Mouse (Mus musculus): ENCODE results near the gene Dop1b. TPM values are rescaled to one million over a fixed set of nuclear protein-coding genes. Genes with fewer than 3 reads are reported as not detected.
"Not testable (repeated sequence)": the region's sequence is repeated elsewhere in the genome, so short reads cannot be mapped to it uniquely, and the experiment has no call there.

Dop1b gene
- total RNA-seq (2014; rRNA removed) = 12.1 and 33.2 TPM in 2 replicates
- 30.3 TPM in 2 replicates for polyA plus RNA-seq (2012; rRNA removed)

DNA sequence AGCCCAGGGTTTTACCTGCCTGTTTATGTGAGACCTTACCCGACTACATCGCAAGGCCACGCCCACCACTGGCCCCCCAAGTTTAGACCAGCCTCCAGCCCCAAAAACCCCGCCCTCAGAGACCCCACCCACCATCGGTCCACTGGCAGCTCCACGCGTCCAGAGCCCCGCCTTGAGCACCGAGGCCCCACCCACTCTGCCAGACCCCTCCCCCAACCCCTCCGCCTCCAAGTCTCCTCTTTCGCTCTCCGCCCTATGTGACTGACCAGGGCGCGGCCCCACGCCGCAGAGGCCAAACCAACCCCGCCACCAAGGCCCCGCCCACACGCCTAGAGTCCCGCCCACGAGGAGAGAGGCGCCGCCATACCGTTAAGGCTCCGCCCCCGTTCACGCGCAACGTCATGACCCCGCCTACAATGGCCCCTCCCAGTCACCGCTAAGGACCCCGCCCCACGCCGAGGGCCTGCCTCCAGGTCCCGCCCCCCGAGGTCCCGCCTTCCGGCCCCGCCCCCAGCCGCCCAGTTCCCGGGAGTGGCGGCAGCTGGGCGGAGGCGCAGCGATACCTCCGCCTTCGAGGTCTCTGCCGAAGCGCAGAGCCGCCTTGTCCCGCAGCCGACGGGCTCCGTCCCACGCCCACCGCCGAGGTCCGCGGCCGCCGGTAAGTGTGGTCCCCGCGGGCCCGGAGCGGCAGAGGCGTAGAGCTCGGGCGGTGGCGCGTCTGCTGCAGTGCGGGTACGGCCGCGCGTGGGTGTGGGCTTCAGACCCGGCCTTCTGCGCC, at the start of gene Dop1b:
TSS of gene Dop1b (plus strand) at position 494 of the 778 bp plus-strand sequence.
- Histone ChIP-seq H3K79me2 (ENCODE audit: control insufficient read depth, insufficient read depth, low read length) (peaks cover 13% of the 10 kb centered on the region; the same call in 1 of the 2 replicates), H3K4me3 (ENCODE audit: insufficient read depth, low read depth, low read length) (peak within 1 kb of the TSS; percentile 81), H3K9ac (ENCODE audit: low read depth, low read length) (peak within 1 kb of the TSS; percentile 95), H3K27me3 (ENCODE audit: control insufficient read depth, insufficient read depth, low read length) (no peaks in the 10 kb centered on the region), H3K36me3 (ENCODE audit: control insufficient read depth, insufficient read depth, low read length) (no peaks in the 10 kb centered on the region), H3K4me1 (ENCODE audit: control insufficient read depth, insufficient read depth, low read length) (peaks cover 23% of the 10 kb centered on the region), H3K27ac (replicated peaks; ENCODE audit: insufficient read depth, low read depth, low read length) (peak within 1 kb of the TSS; percentile 72)
- WGBS = under 1% methylated on average over 76 of the region's 77 CpGs
- DNase-seq (ENCODE audit: extremely low read depth, low read depth, low spot score) = peak; percentile 91
- TF ChIP-seq CTCF (IDR thresholded peaks at IDR 0.05; ENCODE audit: low read depth, low read length) = no peak
- peak; percentile 85 for TF ChIP-seq POLR2A (IDR thresholded peaks at IDR 0.05; ENCODE audit: extremely low read depth, insufficient read depth, low read length)

DNA sequence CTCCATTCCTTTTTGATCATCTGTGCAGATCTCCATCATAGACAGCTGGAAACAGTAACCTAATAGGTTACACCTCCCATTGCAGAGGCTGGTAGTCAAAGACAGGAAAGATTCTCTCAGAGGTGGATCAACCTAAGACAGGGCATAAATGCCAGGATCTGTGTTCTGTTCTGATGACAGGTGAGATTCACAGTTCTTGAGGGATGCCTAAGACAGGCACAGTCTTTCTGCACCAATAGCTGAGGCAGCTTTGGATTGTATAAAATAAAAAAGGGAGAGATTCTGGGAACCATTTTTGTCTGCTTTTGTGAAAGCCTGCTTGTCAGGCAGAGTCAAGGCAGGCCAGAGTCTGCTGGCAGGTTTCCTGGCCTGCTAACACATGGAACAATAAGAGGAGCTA, 43.7 kb upstream of the Dop1b start:
- H3K27me3 ChIP-seq (ENCODE audit: control insufficient read depth, insufficient read depth, low read length) = no peaks in the 10 kb centered on the region
- TF ChIP-seq POLR2A (IDR thresholded peaks at IDR 0.05; ENCODE audit: extremely low read depth, insufficient read depth, low read length) (no peak), CTCF (IDR thresholded peaks at IDR 0.05; ENCODE audit: low read depth, low read length) (no peak)
- H3K36me3 ChIP-seq (ENCODE audit: control insufficient read depth, insufficient read depth, low read length) = no peaks in the 10 kb centered on the region
- DNase-seq (ENCODE audit: extremely low read depth, low read depth, low spot score) = no peak
- H3K27ac ChIP-seq (replicated peaks; ENCODE audit: insufficient read depth, low read depth, low read length) = no peak overlapping the region
- H3K79me2 ChIP-seq (ENCODE audit: control insufficient read depth, insufficient read depth, low read length) = no peaks in the 10 kb centered on the region
- no peaks in the 10 kb centered on the region for H3K4me1 ChIP-seq (ENCODE audit: control insufficient read depth, insufficient read depth, low read length)
- no peak overlapping the region for H3K4me3 ChIP-seq (ENCODE audit: insufficient read depth, low read depth, low read length)
- no peak overlapping the region for H3K9ac ChIP-seq (ENCODE audit: low read depth, low read length)

DNA sequence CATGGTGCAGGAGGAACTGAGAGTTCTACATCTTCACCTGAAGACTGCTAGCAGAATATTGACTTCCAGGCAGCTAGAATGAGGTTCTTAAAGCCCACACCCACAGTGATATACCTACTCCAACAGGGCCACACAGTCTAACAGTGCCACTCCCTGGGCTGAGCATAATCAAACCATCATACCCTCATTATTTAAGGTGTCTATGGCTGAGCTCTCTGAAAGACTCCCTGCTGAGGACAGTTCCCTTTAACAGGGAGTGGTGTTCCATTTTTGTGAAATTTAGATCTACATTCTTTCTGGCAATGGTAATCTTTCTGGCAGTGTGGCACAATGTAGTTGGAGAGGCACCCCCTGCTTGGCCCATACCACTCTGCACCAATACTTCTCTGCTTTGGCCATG, 42.2 kb upstream of the Dop1b start:
- H3K27me3 ChIP-seq (ENCODE audit: control insufficient read depth, insufficient read depth, low read length) = no peaks in the 10 kb centered on the region
- H3K79me2 ChIP-seq (ENCODE audit: control insufficient read depth, insufficient read depth, low read length) = no peaks in the 10 kb centered on the region
- no peak for DNase-seq (ENCODE audit: extremely low read depth, low read depth, low spot score)
- no peak overlapping the region for H3K27ac ChIP-seq (replicated peaks; ENCODE audit: insufficient read depth, low read depth, low read length)
- H3K4me1 ChIP-seq (ENCODE audit: control insufficient read depth, insufficient read depth, low read length) = no peaks in the 10 kb centered on the region
- H3K4me3 ChIP-seq (ENCODE audit: insufficient read depth, low read depth, low read length) = no peak overlapping the region
- H3K36me3 ChIP-seq (ENCODE audit: control insufficient read depth, insufficient read depth, low read length) = no peaks in the 10 kb centered on the region
- no peak overlapping the region for H3K9ac ChIP-seq (ENCODE audit: low read depth, low read length)
- TF ChIP-seq CTCF (IDR thresholded peaks at IDR 0.05; ENCODE audit: low read depth, low read length) (no peak), POLR2A (IDR thresholded peaks at IDR 0.05; ENCODE audit: extremely low read depth, insufficient read depth, low read length) (no peak)

DNA sequence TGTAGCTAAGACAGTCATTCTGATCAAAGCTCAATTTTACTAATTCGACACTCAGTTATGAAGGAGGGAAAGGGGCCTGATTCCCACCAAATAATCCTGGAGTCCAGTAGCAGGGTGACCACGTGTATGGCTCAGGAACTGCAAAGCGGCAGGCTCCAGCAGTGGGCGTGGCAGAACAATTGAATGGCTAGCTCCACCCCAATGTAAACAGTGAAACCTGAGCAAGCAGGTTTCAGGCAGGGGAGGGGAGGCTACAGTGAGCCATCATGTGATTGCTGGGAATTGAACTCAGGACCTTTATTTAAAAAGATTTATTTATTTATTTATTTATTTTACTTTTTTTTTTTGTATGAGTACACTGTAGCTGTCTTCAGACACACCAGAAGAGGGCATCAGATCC, 41.2 kb upstream of the Dop1b start:
- not testable (repeated sequence) for H3K79me2 ChIP-seq (ENCODE audit: control insufficient read depth, insufficient read depth, low read length); H3K36me3 ChIP-seq (ENCODE audit: control insufficient read depth, insufficient read depth, low read length); H3K27ac ChIP-seq (replicated peaks; ENCODE audit: insufficient read depth, low read depth, low read length); H3K4me1 ChIP-seq (ENCODE audit: control insufficient read depth, insufficient read depth, low read length); H3K4me3 ChIP-seq (ENCODE audit: insufficient read depth, low read depth, low read length); H3K27me3 ChIP-seq (ENCODE audit: control insufficient read depth, insufficient read depth, low read length); DNase-seq (ENCODE audit: extremely low read depth, low read depth, low spot score); H3K9ac ChIP-seq (ENCODE audit: low read depth, low read length)
- WGBS = 67% methylated on average over 4 of the region's 4 CpGs

DNA sequence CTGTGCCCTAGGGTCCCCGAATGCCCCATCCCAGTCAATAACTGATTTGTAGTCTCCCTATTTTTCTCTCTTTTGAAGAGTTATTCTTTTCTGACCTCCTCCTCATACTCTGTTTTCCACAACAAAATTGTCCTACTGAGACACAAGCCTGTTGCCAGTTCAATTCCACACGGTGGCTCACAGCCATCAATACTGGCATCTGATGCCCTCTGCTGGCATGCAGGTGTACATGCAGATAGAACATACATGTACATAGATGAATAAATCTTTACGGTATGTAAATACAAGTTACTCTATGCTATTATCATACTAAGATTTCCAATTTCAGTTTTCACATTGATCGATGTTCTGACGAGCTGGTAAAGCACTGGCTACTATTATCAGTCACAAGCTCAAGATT, 40.6 kb upstream of the Dop1b start:
- Histone ChIP-seq H3K9ac (ENCODE audit: low read depth, low read length) (no peak overlapping the region), H3K79me2 (ENCODE audit: control insufficient read depth, insufficient read depth, low read length) (no peaks in the 10 kb centered on the region), H3K27me3 (ENCODE audit: control insufficient read depth, insufficient read depth, low read length) (no peaks in the 10 kb centered on the region), H3K4me1 (ENCODE audit: control insufficient read depth, insufficient read depth, low read length) (no peaks in the 10 kb centered on the region), H3K27ac (replicated peaks; ENCODE audit: insufficient read depth, low read depth, low read length) (no peak overlapping the region), H3K36me3 (ENCODE audit: control insufficient read depth, insufficient read depth, low read length) (no peaks in the 10 kb centered on the region), H3K4me3 (ENCODE audit: insufficient read depth, low read depth, low read length) (no peak overlapping the region)
- peak; percentile 22 for DNase-seq (ENCODE audit: extremely low read depth, low read depth, low spot score)
- 87% methylated on average over 5 of the region's 5 CpGs for WGBS
- TF ChIP-seq POLR2A (IDR thresholded peaks at IDR 0.05; ENCODE audit: extremely low read depth, insufficient read depth, low read length) (no peak), CTCF (IDR thresholded peaks at IDR 0.05; ENCODE audit: low read depth, low read length) (peak; percentile 42; the same call in 1 of the 2 replicates)

- TF ChIP-seq POLR2A (IDR thresholded peaks at IDR 0.05; ENCODE audit: extremely low read depth, insufficient read depth, low read length) (no peak), CTCF (IDR thresholded peaks at IDR 0.05; ENCODE audit: low read depth, low read length) (no peak)
- Histone ChIP-seq H3K79me2 (ENCODE audit: control insufficient read depth, insufficient read depth, low read length) (no peaks in the 10 kb centered on the region), H3K9ac (ENCODE audit: low read depth, low read length) (no peak overlapping the region), H3K4me1 (ENCODE audit: control insufficient read depth, insufficient read depth, low read length) (no peaks in the 10 kb centered on the region), H3K36me3 (ENCODE audit: control insufficient read depth, insufficient read depth, low read length) (no peaks in the 10 kb centered on the region), H3K27me3 (ENCODE audit: control insufficient read depth, insufficient read depth, low read length) (no peaks in the 10 kb centered on the region; the same call in 1 of the 2 replicates), H3K27ac (replicated peaks; ENCODE audit: insufficient read depth, low read depth, low read length) (no peak overlapping the region), H3K4me3 (ENCODE audit: insufficient read depth, low read depth, low read length) (no peak overlapping the region)
- 81% methylated on average over 5 of the region's 5 CpGs for WGBS
- DNase-seq (ENCODE audit: extremely low read depth, low read depth, low spot score) = no peak
Measured at GRCm38 (mm10) chr16:93676376-93676775, 35.3 kb upstream of the Dop1b start.
